Mouse (Mus musculus) MEL (cell line): ENCODE measurements at regions not wholly inside any gene's neighbourhood (a gene's known extent, or its start where the extent isn't known, plus 50 kb on each side); places are given as distances from the start of the nearest gene placed in this dataset.

Experiments
- DNase-seq: peaks from one replicate; pipeline ENCODE4 v3.0.0; 2011; ENCODE audit warnings: low read depth, low spot score
- H3K27ac ChIP-seq: 2 replicates; pipeline ENCODE4 v1.5.1; 2012; ENCODE audit warnings: low read depth, mild to moderate bottlenecking, control low read depth, low read length, moderate library complexity; ENCODE audit not compliant: control insufficient read depth
- H3K27me3 ChIP-seq, 2 experiments: fragments of 150-350 bp in 1 of 2; sonication (generic) in 1 of 2; 2 replicates each; pipeline ENCODE4 v1.6.1; 2012; ENCODE audit warnings: low read length in 2 of 2, mild to moderate bottlenecking in 2 of 2, improper control_type of control experiment in 1 of 2, moderate library complexity in 1 of 2; ENCODE audit not compliant: insufficient read depth in 2 of 2, control insufficient read depth in 1 of 2
- H3K36me3 ChIP-seq, 2 experiments: 2 replicates each; pipeline ENCODE4 v1.6.1; 2012 to 2014; ENCODE audit warnings: low read length in 2 of 2, improper control_type of control experiment in 1 of 2, inconsistent platforms in 1 of 2, mild to moderate bottlenecking in 1 of 2; ENCODE audit not compliant: insufficient read depth in 2 of 2, control insufficient read depth in 1 of 2
- H3K4me1 ChIP-seq, 2 experiments: fragments of 150-350 bp in 1 of 2; sonication (generic) in 1 of 2; 2 replicates each; pipeline ENCODE4 v1.6.1; 2012; ENCODE audit warnings: low read length in 2 of 2, improper control_type of control experiment in 1 of 2, mild to moderate bottlenecking in 1 of 2; ENCODE audit not compliant: insufficient read depth in 2 of 2, control insufficient read depth in 1 of 2
- H3K4me3 ChIP-seq, 2 experiments: fragments of 150-350 bp in 1 of 2; sonication (generic) in 1 of 2; 2 replicates each; pipeline ENCODE4 v1.5.1; 2012; ENCODE audit warnings: low read depth in 2 of 2, low read length in 2 of 2, mild to moderate bottlenecking in 2 of 2, moderate library complexity in 2 of 2, control low read depth in 1 of 2, improper control_type of control experiment in 1 of 2; ENCODE audit not compliant: control insufficient read depth in 1 of 2, insufficient read depth in 1 of 2
- H3K79me2 ChIP-seq: 2 replicates; pipeline ENCODE4 v1.6.1; 2012; ENCODE audit warnings: mild to moderate bottlenecking, low read length, moderate library complexity; ENCODE audit not compliant: control insufficient read depth, poor library complexity, insufficient read depth
- H3K9ac ChIP-seq: 2 replicates; pipeline ENCODE4 v1.6.1; 2012; ENCODE audit warnings: low read depth, mild to moderate bottlenecking, control low read depth, low read length, moderate library complexity; ENCODE audit not compliant: control insufficient read depth, poor library complexity, severe bottlenecking
- H3K9me3 ChIP-seq: fragments of 150-350 bp; sonication (generic); replicated peaks from 2 replicates; pipeline ENCODE4 v1.6.1; 2012; ENCODE audit warnings: mild to moderate bottlenecking, low read length, improper control_type of control experiment, moderate library complexity; ENCODE audit not compliant: insufficient read depth
- CHD1 ChIP-seq: IDR thresholded peaks from 2 replicates; pipeline ENCODE4 v1.6.1; 2012; ENCODE audit warnings: low read depth, mild to moderate bottlenecking, inconsistent platforms, low read length, improper control_type of control experiment
- CHD2 ChIP-seq: IDR thresholded peaks from 2 replicates; pipeline ENCODE4 v1.6.1; 2011; ENCODE audit warnings: low read length, improper control_type of control experiment
- KAT2A ChIP-seq: conservative IDR thresholded peaks from 2 replicates; pipeline ENCODE4 v1.6.1; 2012; ENCODE audit warnings: low read depth, low read length, improper control_type of control experiment, inconsistent platforms
- MAZ ChIP-seq: IDR thresholded peaks from 2 replicates; pipeline ENCODE4 v1.6.1; 2012; ENCODE audit warnings: low read depth, mild to moderate bottlenecking, inconsistent platforms, low read length, improper control_type of control experiment
- MYB ChIP-seq: IDR thresholded peaks from 2 replicates; pipeline ENCODE4 v1.6.1; 2011; ENCODE audit warnings: mild to moderate bottlenecking, low read depth, low read length, improper control_type of control experiment
- POLR2AphosphoS2 ChIP-seq: IDR thresholded peaks from 2 replicates; pipeline ENCODE4 v1.6.1; 2011; ENCODE audit warnings: low read length, improper control_type of control experiment
- RAD21 ChIP-seq: IDR thresholded peaks from 2 replicates; pipeline ENCODE4 v1.6.1; 2011; ENCODE audit warnings: mild to moderate bottlenecking, low read depth, low read length, improper control_type of control experiment
- RCOR1 ChIP-seq: IDR thresholded peaks from 2 replicates; pipeline ENCODE4 v1.6.1; 2012; ENCODE audit warnings: low read depth, mild to moderate bottlenecking, inconsistent platforms, low read length, improper control_type of control experiment
- UBTF ChIP-seq: IDR thresholded peaks from 2 replicates; pipeline ENCODE4 v1.6.1; 2012; ENCODE audit warnings: low read depth, mild to moderate bottlenecking, inconsistent platforms, low read length, improper control_type of control experiment, moderate library complexity, borderline replicate concordance; ENCODE audit not compliant: insufficient read depth

DNA sequence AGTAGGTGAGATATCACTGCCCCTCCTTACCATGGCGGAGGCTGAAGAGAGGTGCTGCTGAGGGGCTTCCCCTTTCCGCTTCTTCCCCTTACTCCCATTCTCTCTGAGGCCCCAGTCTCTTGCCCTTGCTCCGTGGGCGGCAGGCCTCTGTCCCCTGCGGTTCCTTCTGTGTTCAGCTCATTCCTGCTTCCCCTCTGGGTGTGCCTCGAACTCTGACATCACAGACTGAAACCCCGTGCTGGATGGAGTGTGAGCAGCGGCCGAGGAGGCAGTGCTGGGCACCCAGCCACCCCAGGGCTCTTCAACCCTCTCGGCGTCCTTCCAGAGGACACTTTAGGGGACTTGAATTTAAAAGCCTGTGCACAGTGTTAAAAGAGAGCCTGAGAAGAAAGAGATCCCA is 145.9 kb upstream of the Ubr2 start:
- Histone ChIP-seq H3K4me3 (no peak overlapping the region), H3K9me3 (no peaks in the 10 kb centered on the region), H3K4me1 (peaks cover 0 to 8% of the 10 kb centered on the region in 2 experiments; a peak in 3 of 4 replicates), H3K9ac (no peak overlapping the region), H3K36me3 (peaks cover 0 to 4% of the 10 kb centered on the region in 2 experiments; a peak in 2 of 4 replicates), H3K27ac (no peak overlapping the region), H3K79me2 (no peaks in the 10 kb centered on the region), H3K27me3 (no peaks in the 10 kb centered on the region)
- no peak for TF ChIP-seq MAZ
- TF ChIP-seq UBTF = no peak
- TF ChIP-seq RAD21 = no peak
- TF ChIP-seq MYB = no peak
- TF ChIP-seq CHD1 = no peak
- TF ChIP-seq CHD2 = no peak
- no peak for DNase-seq

DNA sequence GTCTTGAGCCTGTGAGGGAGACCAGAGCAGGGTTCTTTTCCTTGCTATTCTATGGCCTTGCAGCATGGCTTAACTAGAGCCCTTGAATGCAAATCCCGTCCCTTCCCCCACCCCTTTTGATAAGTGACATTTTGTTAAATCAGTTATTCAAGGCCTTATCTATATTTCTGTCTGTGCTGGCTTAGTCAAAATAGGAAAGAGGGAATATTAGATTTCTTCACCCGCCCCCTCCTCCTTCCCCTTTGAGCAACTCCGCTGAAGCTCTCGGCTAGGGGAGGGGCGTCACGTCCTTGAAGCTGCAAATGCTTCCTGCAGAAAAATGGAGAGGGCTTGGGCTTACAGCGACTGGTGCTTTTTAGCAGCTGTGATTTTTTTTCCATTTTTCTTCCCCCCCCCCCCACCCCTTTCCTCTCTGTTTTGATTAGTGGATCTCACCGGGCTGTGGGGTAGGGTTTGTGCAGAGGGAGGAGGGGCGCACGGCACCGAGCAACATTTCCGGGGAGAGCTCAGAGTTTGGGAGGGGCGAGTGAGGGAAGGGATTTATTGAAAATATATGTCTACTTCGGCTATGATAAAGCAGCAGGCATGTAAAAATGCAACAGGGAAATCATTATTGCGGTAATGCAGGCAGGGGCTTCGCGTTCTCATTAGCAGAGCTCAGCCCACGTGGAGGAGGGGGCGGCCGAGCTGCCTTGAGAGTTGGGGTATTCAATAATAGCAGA is 141.4 kb upstream of the Ubr2 start:
- H3K9me3 ChIP-seq = no peaks in the 10 kb centered on the region
- peaks cover 0 to 15% of the 10 kb centered on the region in 2 experiments; a peak in 3 of 4 replicates for H3K4me1 ChIP-seq
- peak; percentile 21 for DNase-seq
- no peaks in the 10 kb centered on the region for H3K79me2 ChIP-seq
- H3K9ac ChIP-seq = no peak overlapping the region
- H3K36me3 ChIP-seq = peaks cover 0 to 10% of the 10 kb centered on the region in 2 experiments; a peak in 2 of 4 replicates
- TF ChIP-seq POLR2AphosphoS2 (no peak), RCOR1 (peak; percentile 36; the same call in 1 of the 2 replicates)
- H3K27me3 ChIP-seq = no peaks in the 10 kb centered on the region
- H3K27ac ChIP-seq = no peak overlapping the region
- no peak overlapping the region for H3K4me3 ChIP-seq

DNA sequence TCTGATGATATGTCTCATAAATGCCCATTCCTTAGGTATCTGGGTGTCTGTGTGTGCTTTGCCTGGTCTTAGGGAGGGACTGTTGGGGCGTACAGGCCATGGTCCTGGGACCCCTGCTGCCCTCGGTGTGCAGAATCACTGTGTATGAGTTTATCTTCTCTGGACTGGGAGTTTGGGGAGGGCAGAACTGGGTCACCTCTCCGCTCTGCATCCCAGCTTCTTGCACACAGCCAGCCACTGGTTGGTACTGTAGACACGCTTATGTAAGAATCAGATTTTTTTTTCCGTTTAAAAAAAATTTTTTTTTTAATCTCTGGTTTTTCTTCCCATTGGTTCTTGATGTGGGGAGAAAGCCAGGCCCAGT is 140.8 kb upstream of the Ubr2 start:
- no peaks in the 10 kb centered on the region for H3K27me3 ChIP-seq
- peaks cover 0 to 10% of the 10 kb centered on the region in 2 experiments; a peak in 2 of 4 replicates for H3K36me3 ChIP-seq
- no peaks in the 10 kb centered on the region for H3K79me2 ChIP-seq
- no peak overlapping the region for H3K27ac ChIP-seq
- DNase-seq = no peak
- no peak overlapping the region for H3K4me3 ChIP-seq
- no peak for TF ChIP-seq KAT2A
- H3K4me1 ChIP-seq = peaks cover 0 to 15% of the 10 kb centered on the region in 2 experiments; a peak in 3 of 4 replicates
- H3K9ac ChIP-seq = no peak overlapping the region
- no peaks in the 10 kb centered on the region for H3K9me3 ChIP-seq
